Mouse (Mus musculus) brain, embryonic 14.5 days (tissue): ENCODE data around the gene Angptl1.

Experiments used
- CTCF ChIP-seq: fragments of 200-500 bp; IDR thresholded peaks from 2 replicates; pipeline ENCODE4 v1.5.1; 2012; ENCODE audit warnings: inconsistent platforms, mild to moderate bottlenecking, moderate library complexity, borderline replicate concordance; ENCODE audit not compliant: insufficient read depth, insufficient read length; ENCODE audit errors: extremely low read depth
- POLR2A ChIP-seq: fragments of 200-500 bp; IDR thresholded peaks from 2 replicates; pipeline ENCODE4 v1.6.1; 2012; ENCODE audit warnings: mild to moderate bottlenecking, inconsistent platforms, borderline replicate concordance; ENCODE audit not compliant: poor library complexity, insufficient read depth, insufficient read length, severe bottlenecking; ENCODE audit errors: extremely low read depth

DNA sequence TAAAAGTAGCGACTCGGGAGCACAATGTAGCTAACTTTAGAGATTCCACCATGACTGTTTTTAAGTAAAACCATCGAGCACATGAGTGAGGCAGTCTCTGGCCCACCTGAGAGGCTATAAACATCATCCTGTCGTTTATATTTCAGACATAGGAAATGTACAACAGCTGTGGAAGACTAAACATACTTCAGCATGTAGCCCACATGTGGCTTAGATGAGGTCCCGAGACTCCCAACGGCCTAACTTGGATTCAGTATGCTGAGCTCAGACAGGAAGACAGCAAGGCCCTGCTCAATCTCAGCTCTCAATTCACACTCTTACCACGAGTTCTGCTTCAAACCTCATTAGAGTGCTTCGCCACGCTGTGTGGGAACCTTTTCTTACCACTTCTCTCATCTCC lies 14.0 kb downstream of the Angptl1 start:
- TF ChIP-seq CTCF: no peak
- TF ChIP-seq POLR2A: no peak
